Mouse (Mus musculus): Measurements from ENCODE around the gene Cyb5r4. TPM values are rescaled to one million over a fixed set of nuclear protein-coding genes. Genes with fewer than 3 reads are reported as not detected.
"Not testable (repeated sequence)": the region's sequence is repeated elsewhere in the genome, so short reads cannot be mapped to it uniquely, and the experiment has no call there.

Cyb5r4 gene
- 93.5 and 94.9 TPM in 2 replicates for polyA plus RNA-seq (2015; fragmentation: Nextera tagmentation; extraction: Ambion mirVana)

GRCm38 (mm10) chr9:87021778-87022523, at the start of gene Cyb5r4:
TSS of gene Cyb5r4 (plus strand) at chr9:87022014.
- peaks cover 8% of the 10 kb centered on the region; the same call in 1 of the 2 replicates for H3K27me3 ChIP-seq
- peak within 1 kb of the TSS; percentile 75 for H3K4me2 ChIP-seq
- WGBS: under 1% methylated on average over 50 of the region's 52 CpGs
- H3K27ac ChIP-seq (replicated peaks): peak within 1 kb of the TSS; percentile 85
- peak within 1 kb of the TSS; percentile 89 for H3K9ac ChIP-seq
- no peaks in the 10 kb centered on the region for H3K36me3 ChIP-seq
- no peaks in the 10 kb centered on the region for H3K9me3 ChIP-seq
- peaks cover 34% of the 10 kb centered on the region for H3K4me1 ChIP-seq (replicated peaks)
- ATAC-seq (ENCODE audit: low read depth): peak; percentile 100
- peak within 1 kb of the TSS; percentile 85 for H3K4me3 ChIP-seq

GRCm38 (mm10) chr9:86972471-86972870, 49.3 kb upstream of the Cyb5r4 start:
- H3K4me1 ChIP-seq (replicated peaks); H3K4me3 ChIP-seq; H3K27ac ChIP-seq (replicated peaks); H3K9me3 ChIP-seq; H3K36me3 ChIP-seq; H3K27me3 ChIP-seq; H3K4me2 ChIP-seq; H3K9ac ChIP-seq; ATAC-seq (ENCODE audit: low read depth): not testable (repeated sequence)

GRCm38 (mm10) chr9:86973562-86973961, 48.3 kb upstream of the Cyb5r4 start:
- Histone ChIP-seq H3K27ac (replicated peaks) (no peak overlapping the region), H3K4me1 (replicated peaks) (no peaks in the 10 kb centered on the region), H3K4me2 (no peak overlapping the region), H3K9me3 (no peaks in the 10 kb centered on the region), H3K9ac (no peak overlapping the region), H3K4me3 (no peak overlapping the region), H3K36me3 (no peaks in the 10 kb centered on the region), H3K27me3 (no peaks in the 10 kb centered on the region)
- WGBS: 68% methylated on average over 4 of the region's 4 CpGs
- ATAC-seq (ENCODE audit: low read depth): no peak

GRCm38 (mm10) chr9:86976896-86977295, 44.9 kb upstream of the Cyb5r4 start:
- Histone ChIP-seq H3K4me3 (no peak overlapping the region), H3K4me2 (no peak overlapping the region), H3K4me1 (replicated peaks) (no peaks in the 10 kb centered on the region), H3K9me3 (no peaks in the 10 kb centered on the region), H3K9ac (no peak overlapping the region), H3K36me3 (no peaks in the 10 kb centered on the region), H3K27ac (replicated peaks) (no peak overlapping the region), H3K27me3 (no peaks in the 10 kb centered on the region)
- 80% methylated on average over 4 of the region's 4 CpGs for WGBS
- ATAC-seq (ENCODE audit: low read depth): no peak

- ATAC-seq (ENCODE audit: low read depth): no peak
- no peak overlapping the region for H3K4me2 ChIP-seq
- no peaks in the 10 kb centered on the region for H3K4me1 ChIP-seq (replicated peaks)
- H3K9ac ChIP-seq: no peak overlapping the region
- H3K27ac ChIP-seq (replicated peaks): no peak overlapping the region
- H3K4me3 ChIP-seq: no peak overlapping the region
- 82% methylated on average over 7 of the region's 7 CpGs for WGBS
- H3K9me3 ChIP-seq: no peaks in the 10 kb centered on the region
- no peaks in the 10 kb centered on the region for H3K36me3 ChIP-seq
- no peaks in the 10 kb centered on the region for H3K27me3 ChIP-seq
These were observed 43.4 kb upstream of the Cyb5r4 start for GRCm38 (mm10) chr9:86978257-86978907.

- Histone ChIP-seq H3K9ac (no peak overlapping the region), H3K9me3 (no peaks in the 10 kb centered on the region), H3K4me3 (no peak overlapping the region), H3K27me3 (no peaks in the 10 kb centered on the region), H3K27ac (replicated peaks) (no peak overlapping the region), H3K4me1 (replicated peaks) (no peaks in the 10 kb centered on the region), H3K4me2 (no peak overlapping the region), H3K36me3 (no peaks in the 10 kb centered on the region)
- no peak for ATAC-seq (ENCODE audit: low read depth)
These were observed 41.8 kb upstream of the Cyb5r4 start for GRCm38 (mm10) chr9:86980048-86980447.

- no peak for ATAC-seq (ENCODE audit: low read depth)
- H3K9ac ChIP-seq: no peak overlapping the region
These were observed 40.9 kb upstream of the Cyb5r4 start for GRCm38 (mm10) chr9:86980942-86981341.

GRCm38 (mm10) chr9:86981551-86981950, 40.3 kb upstream of the Cyb5r4 start:
- Histone ChIP-seq H3K9ac (no peak overlapping the region), H3K4me3 (no peak overlapping the region), H3K4me1 (replicated peaks) (no peaks in the 10 kb centered on the region), H3K27me3 (no peaks in the 10 kb centered on the region), H3K36me3 (no peaks in the 10 kb centered on the region), H3K9me3 (no peaks in the 10 kb centered on the region), H3K27ac (replicated peaks) (no peak overlapping the region), H3K4me2 (no peak overlapping the region)
- ATAC-seq (ENCODE audit: low read depth): 0 out of 2 replicates have a peak, but pooled peaks have one; percentile 53
- 22% methylated on average over 10 of the region's 10 CpGs for WGBS

More at GRCm38 (mm10) chr9:86980942-86981341, 40.9 kb upstream of the Cyb5r4 start:
- Histone ChIP-seq H3K4me3 (no peak overlapping the region), H3K27me3 (no peaks in the 10 kb centered on the region), H3K9me3 (no peaks in the 10 kb centered on the region), H3K4me2 (no peak overlapping the region), H3K4me1 (replicated peaks) (no peaks in the 10 kb centered on the region), H3K36me3 (no peaks in the 10 kb centered on the region), H3K27ac (replicated peaks) (no peak overlapping the region)
- WGBS: 58% methylated on average over 2 of the region's 2 CpGs

GRCm38 (mm10) chr9:86984583-86984982, 37.2 kb upstream of the Cyb5r4 start:
- Histone ChIP-seq H3K36me3 (no peaks in the 10 kb centered on the region), H3K27ac (replicated peaks) (no peak overlapping the region), H3K9me3 (no peaks in the 10 kb centered on the region), H3K9ac (no peak overlapping the region), H3K4me2 (no peak overlapping the region), H3K27me3 (no peaks in the 10 kb centered on the region), H3K4me3 (no peak overlapping the region), H3K4me1 (replicated peaks) (0 out of 2 replicates have a peak, but pooled peaks cover 7% of the 10 kb centered on the region)
- ATAC-seq (ENCODE audit: low read depth): no peak
- WGBS: 69% methylated on average over 3 of the region's 3 CpGs

GRCm38 (mm10) chr9:86985105-86985504, 36.7 kb upstream of the Cyb5r4 start:
- H3K36me3 ChIP-seq: no peaks in the 10 kb centered on the region

GRCm38 (mm10) chr9:86986703-86987296, 35.0 kb upstream of the Cyb5r4 start:
- ATAC-seq (ENCODE audit: low read depth): no peak
- H3K4me1 ChIP-seq (replicated peaks): 0 out of 2 replicates have a peak, but pooled peaks cover 7% of the 10 kb centered on the region
- no peak overlapping the region for H3K9ac ChIP-seq
- no peaks in the 10 kb centered on the region for H3K27me3 ChIP-seq
- no peak overlapping the region for H3K4me3 ChIP-seq
- no peaks in the 10 kb centered on the region for H3K9me3 ChIP-seq
- no peaks in the 10 kb centered on the region for H3K36me3 ChIP-seq
- no peak overlapping the region for H3K27ac ChIP-seq (replicated peaks)
- WGBS: 54% methylated on average over 7 of the region's 7 CpGs
- no peak overlapping the region for H3K4me2 ChIP-seq

More at GRCm38 (mm10) chr9:86985105-86985504, 36.7 kb upstream of the Cyb5r4 start:
- Histone ChIP-seq H3K4me2 (no peak overlapping the region), H3K4me3 (no peak overlapping the region), H3K9ac (no peak overlapping the region), H3K27me3 (no peaks in the 10 kb centered on the region), H3K27ac (replicated peaks) (no peak overlapping the region), H3K4me1 (replicated peaks) (0 out of 2 replicates have a peak, but pooled peaks cover 7% of the 10 kb centered on the region), H3K9me3 (no peaks in the 10 kb centered on the region)
- ATAC-seq (ENCODE audit: low read depth): no peak
- WGBS: 66% methylated on average over 6 of the region's 6 CpGs

GRCm38 (mm10) chr9:86989822-86990221, 32.0 kb upstream of the Cyb5r4 start:
- Histone ChIP-seq H3K4me3 (no peak overlapping the region), H3K27ac (replicated peaks) (no peak overlapping the region), H3K9me3 (no peaks in the 10 kb centered on the region), H3K4me2 (no peak overlapping the region), H3K4me1 (replicated peaks) (0 out of 2 replicates have a peak, but pooled peaks cover 7% of the 10 kb centered on the region), H3K9ac (no peak overlapping the region), H3K36me3 (no peaks in the 10 kb centered on the region), H3K27me3 (no peaks in the 10 kb centered on the region)
- no peak for ATAC-seq (ENCODE audit: low read depth)
